Mouse (Mus musculus): ENCODE measurements around the gene Jmjd6. TPM values are rescaled to one million over a fixed set of nuclear protein-coding genes. Genes with fewer than 3 reads are reported as not detected.
"Not testable (repeated sequence)": the region's sequence is repeated elsewhere in the genome, so short reads cannot be mapped to it uniquely, and the experiment has no call there.

Gene Jmjd6
- polyA plus RNA-seq, 1 experiment from 2014 or later = 37.0 TPM

- TF ChIP-seq EP300 (IDR thresholded peaks at IDR 0.05) (no peak), CTCF (IDR thresholded peaks at IDR 0.05) (no peak)
- H3K9me3 ChIP-seq (ENCODE audit: low read length) = no peaks in the 10 kb centered on the region
- 89% methylated on average over 1 of the region's 1 CpGs for WGBS
- no peak overlapping the region for H3K4me3 ChIP-seq (ENCODE audit: low read depth, low read length)
- no peak overlapping the region for H3K9ac ChIP-seq (replicated peaks; ENCODE audit: low read depth)
- no peaks in the 10 kb centered on the region for H3K27me3 ChIP-seq (replicated peaks; ENCODE audit: insufficient read depth, low read length)
- H3K4me1 ChIP-seq (ENCODE audit: insufficient read depth, low read depth, low read length) = no peaks in the 10 kb centered on the region; the same call in 1 of the 2 replicates
- peaks cover 21% of the 10 kb centered on the region for H3K36me3 ChIP-seq (ENCODE audit: insufficient read depth, low read length)
- H3K27ac ChIP-seq (ENCODE audit: low read length) = no peak overlapping the region
- H3K4me2 ChIP-seq (replicated peaks; ENCODE audit: low read depth, low read length) = no peak overlapping the region
- ATAC-seq (no peak), DNase-seq (ENCODE audit: low spot score) (no peak)
Measured at GRCm38 (mm10) chr11:116834954-116835353, 8.3 kb downstream of the Jmjd6 start.

- H3K4me2 ChIP-seq (replicated peaks; ENCODE audit: low read depth, low read length) = no peak overlapping the region
- H3K4me3 ChIP-seq (ENCODE audit: low read depth, low read length) = no peak overlapping the region
- H3K9me3 ChIP-seq (ENCODE audit: low read length) = no peaks in the 10 kb centered on the region
- TF ChIP-seq CTCF (IDR thresholded peaks at IDR 0.05) (no peak), EP300 (IDR thresholded peaks at IDR 0.05) (no peak)
- DNase-seq (ENCODE audit: low spot score) (no peak), ATAC-seq (no peak)
- H3K9ac ChIP-seq (replicated peaks; ENCODE audit: low read depth) = no peak overlapping the region
- no peak overlapping the region for H3K27ac ChIP-seq (ENCODE audit: low read length)
- no peaks in the 10 kb centered on the region; the same call in 1 of the 2 replicates for H3K4me1 ChIP-seq (ENCODE audit: insufficient read depth, low read depth, low read length)
- H3K36me3 ChIP-seq (ENCODE audit: insufficient read depth, low read length) = peaks cover 12% of the 10 kb centered on the region
- no peaks in the 10 kb centered on the region for H3K27me3 ChIP-seq (replicated peaks; ENCODE audit: insufficient read depth, low read length)
- WGBS = 39% methylated on average over 4 of the region's 4 CpGs
Measured at GRCm38 (mm10) chr11:116832172-116832685, 11.0 kb downstream of the Jmjd6 start.

DNA sequence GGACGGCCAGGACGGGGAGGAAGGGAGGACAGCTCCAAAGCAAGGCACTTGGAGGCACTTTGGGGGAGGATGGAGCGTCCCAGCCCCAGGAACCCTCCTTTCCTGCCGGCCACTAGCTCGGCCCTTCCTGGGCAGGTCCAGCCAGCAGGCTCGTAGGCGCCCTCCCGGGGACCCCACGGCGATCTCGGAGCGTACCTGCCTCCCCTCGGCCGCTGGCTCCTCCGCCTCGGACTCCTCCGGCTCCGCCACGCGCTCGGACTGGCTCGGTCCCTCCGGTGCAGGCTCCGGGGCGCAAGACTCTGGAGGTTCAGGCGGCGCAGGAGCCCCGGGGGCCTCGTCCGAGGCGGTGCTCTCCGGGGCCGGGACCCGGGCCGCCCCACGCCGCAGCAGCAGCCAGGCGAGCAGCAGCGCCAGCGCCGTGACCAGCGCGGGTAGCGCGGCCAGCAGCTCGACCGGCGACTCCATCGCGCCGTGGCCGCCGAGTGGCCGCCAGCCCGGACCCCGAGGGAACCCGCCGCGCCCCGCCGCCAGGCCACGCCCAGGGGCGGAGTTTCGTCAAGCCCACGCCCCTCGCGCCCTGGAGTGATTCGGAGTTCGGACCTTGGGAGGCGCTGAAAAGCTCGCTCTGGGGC, 15.6 kb downstream of the Jmjd6 start, which contains the start of gene Mxra7:
Gene Mxra7 (minus strand): TSS at position 513 of the 632 bp plus-strand sequence.
- peak within 1 kb of the TSS; percentile 65 for H3K4me3 ChIP-seq (ENCODE audit: low read depth, low read length)
- peak; percentile 80 for ATAC-seq
- H3K36me3 ChIP-seq (ENCODE audit: insufficient read depth, low read length) = no peaks in the 10 kb centered on the region
- H3K4me1 ChIP-seq (ENCODE audit: insufficient read depth, low read depth, low read length) = no peaks in the 10 kb centered on the region; the same call in 1 of the 2 replicates
- no peak for TF ChIP-seq EP300 (IDR thresholded peaks at IDR 0.05)
- H3K27me3 ChIP-seq (replicated peaks; ENCODE audit: insufficient read depth, low read length) = no peaks in the 10 kb centered on the region
- H3K27ac ChIP-seq (ENCODE audit: low read length) = peak within 1 kb of the TSS; percentile 85
- H3K9ac ChIP-seq (replicated peaks; ENCODE audit: low read depth) = peak within 1 kb of the TSS; percentile 59
- peak; percentile 73 for DNase-seq (ENCODE audit: low spot score)
- WGBS = 2% methylated on average over 45 of the region's 71 CpGs
- H3K9me3 ChIP-seq (ENCODE audit: low read length) = no peaks in the 10 kb centered on the region
- peak within 1 kb of the TSS; percentile 85 for H3K4me2 ChIP-seq (replicated peaks; ENCODE audit: low read depth, low read length)

GRCm38 (mm10) chr11:116826550-116827504, 16.4 kb downstream of the Jmjd6 start:
- Histone ChIP-seq H3K27me3 (replicated peaks; ENCODE audit: insufficient read depth, low read length) (no peaks in the 10 kb centered on the region), H3K4me3 (ENCODE audit: low read depth, low read length) (peak overlapping the region; percentile 65), H3K36me3 (ENCODE audit: insufficient read depth, low read length) (no peaks in the 10 kb centered on the region), H3K9ac (replicated peaks; ENCODE audit: low read depth) (peak overlapping the region; percentile 59; the same call in 1 of the 2 replicates), H3K4me2 (replicated peaks; ENCODE audit: low read depth, low read length) (peak overlapping the region; percentile 85), H3K9me3 (ENCODE audit: low read length) (no peaks in the 10 kb centered on the region), H3K27ac (ENCODE audit: low read length) (peak overlapping the region; percentile 85), H3K4me1 (ENCODE audit: insufficient read depth, low read depth, low read length) (no peaks in the 10 kb centered on the region; the same call in 1 of the 2 replicates)
- DNase-seq (ENCODE audit: low spot score) = no peak
- 35% methylated on average over 17 of the region's 17 CpGs for WGBS
- ATAC-seq = no peak
- TF ChIP-seq EP300 (IDR thresholded peaks at IDR 0.05) = no peak
- TF ChIP-seq CTCF (IDR thresholded peaks at IDR 0.05) = no peak

DNA sequence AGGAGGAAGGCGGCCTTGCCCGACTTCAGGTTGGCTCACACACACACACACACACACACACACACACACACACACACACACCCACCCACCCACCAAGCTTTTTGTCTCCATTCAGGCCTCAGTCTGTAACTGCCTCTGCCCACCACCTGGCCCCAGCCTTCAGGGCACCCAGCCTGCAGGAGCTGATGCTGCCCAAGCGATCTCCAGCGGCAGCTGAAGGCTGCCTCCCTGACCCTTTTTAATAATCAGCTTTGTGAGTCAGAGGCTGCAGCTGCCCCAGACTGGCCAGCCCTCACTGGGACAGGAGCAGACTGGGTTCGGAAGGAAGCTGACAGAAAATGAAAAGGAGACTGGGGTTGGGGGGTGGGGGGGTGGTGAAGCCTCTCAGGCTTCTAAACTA, 18.0 kb downstream of the Jmjd6 start:
- DNase-seq (ENCODE audit: low spot score) (no peak), ATAC-seq (no peak)
- Histone ChIP-seq H3K27ac (ENCODE audit: low read length) (no peak overlapping the region), H3K27me3 (replicated peaks; ENCODE audit: insufficient read depth, low read length) (no peaks in the 10 kb centered on the region), H3K36me3 (ENCODE audit: insufficient read depth, low read length) (no peaks in the 10 kb centered on the region), H3K9me3 (ENCODE audit: low read length) (no peaks in the 10 kb centered on the region), H3K4me3 (ENCODE audit: low read depth, low read length) (no peak overlapping the region), H3K4me1 (ENCODE audit: insufficient read depth, low read depth, low read length) (no peaks in the 10 kb centered on the region; the same call in 1 of the 2 replicates), H3K9ac (replicated peaks; ENCODE audit: low read depth) (no peak overlapping the region), H3K4me2 (replicated peaks; ENCODE audit: low read depth, low read length) (0 out of 2 replicates have a peak overlapping the region, but pooled peaks have one; percentile 22)
- 54% methylated on average over 3 of the region's 5 CpGs for WGBS
- TF ChIP-seq CTCF (IDR thresholded peaks at IDR 0.05) (no peak), EP300 (IDR thresholded peaks at IDR 0.05) (no peak)

DNA sequence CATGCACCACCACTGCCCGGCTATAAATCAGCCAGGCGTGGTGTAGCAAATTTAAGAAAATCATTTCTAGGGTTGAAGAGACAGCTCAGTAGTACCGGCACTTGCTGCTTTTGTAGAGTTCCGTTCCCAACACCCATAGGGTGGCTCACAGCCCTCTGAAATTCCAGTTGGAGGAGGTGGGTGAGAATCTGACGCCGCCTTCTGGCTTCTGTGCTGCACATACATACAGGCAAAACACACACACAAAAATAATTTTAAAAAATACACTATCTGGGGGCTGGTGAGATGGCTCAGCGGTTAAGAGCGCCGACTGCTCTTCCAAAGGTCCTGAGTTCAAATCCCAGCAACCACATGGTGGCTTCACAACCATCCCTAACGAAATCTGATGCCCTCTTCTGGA, 19.4 kb downstream of the Jmjd6 start:
- not testable (repeated sequence) for DNase-seq (ENCODE audit: low spot score); H3K9me3 ChIP-seq (ENCODE audit: low read length); H3K27me3 ChIP-seq (replicated peaks; ENCODE audit: insufficient read depth, low read length); H3K4me2 ChIP-seq (replicated peaks; ENCODE audit: low read depth, low read length); H3K27ac ChIP-seq (ENCODE audit: low read length); ATAC-seq; H3K4me3 ChIP-seq (ENCODE audit: low read depth, low read length); H3K4me1 ChIP-seq (ENCODE audit: insufficient read depth, low read depth, low read length); H3K9ac ChIP-seq (replicated peaks; ENCODE audit: low read depth); H3K36me3 ChIP-seq (ENCODE audit: insufficient read depth, low read length)
- 96% methylated on average over 9 of the region's 10 CpGs for WGBS
